Mouse (Mus musculus) hematopoietic stem cell, adult 5-6 weeks (primary cell): ENCODE results near the gene Krt17. TPM values are rescaled to one million over a fixed set of nuclear protein-coding genes. Genes with fewer than 3 reads are reported as not detected.
"Not testable (repeated sequence)": the region's sequence is repeated elsewhere in the genome, so short reads cannot be mapped to it uniquely, and the experiment has no call there.

Experiments
- ATAC-seq, 2 experiments: fragments of 125-278 bp in 1 of 2; replicated peaks in 1 of 2; 2 replicates each; pipeline ENCODE4 v1.8.0; 2016 to 2017; ENCODE audit warnings: inconsistent platforms in 2 of 2, mild to moderate bottlenecking in 2 of 2, moderate number of reproducible peaks in 2 of 2, low read depth in 1 of 2, moderate TSS enrichment in 1 of 2; ENCODE audit not compliant: low FRiP score in 2 of 2, poor library complexity in 2 of 2, severe bottlenecking in 2 of 2, insufficient read depth in 1 of 2, low TSS enrichment in 1 of 2
- total RNA-seq: library from RNA; stranded (forward); fragments of 172-1452, 232-1000 nt; gene quantifications from 2 replicates; pipeline ENCODE4 v1.2.3, GENCODE M21; 2017

Krt17 gene
- total RNA-seq: 0.44 TPM in 1 of 2 replicates, not detected in the other

DNA sequence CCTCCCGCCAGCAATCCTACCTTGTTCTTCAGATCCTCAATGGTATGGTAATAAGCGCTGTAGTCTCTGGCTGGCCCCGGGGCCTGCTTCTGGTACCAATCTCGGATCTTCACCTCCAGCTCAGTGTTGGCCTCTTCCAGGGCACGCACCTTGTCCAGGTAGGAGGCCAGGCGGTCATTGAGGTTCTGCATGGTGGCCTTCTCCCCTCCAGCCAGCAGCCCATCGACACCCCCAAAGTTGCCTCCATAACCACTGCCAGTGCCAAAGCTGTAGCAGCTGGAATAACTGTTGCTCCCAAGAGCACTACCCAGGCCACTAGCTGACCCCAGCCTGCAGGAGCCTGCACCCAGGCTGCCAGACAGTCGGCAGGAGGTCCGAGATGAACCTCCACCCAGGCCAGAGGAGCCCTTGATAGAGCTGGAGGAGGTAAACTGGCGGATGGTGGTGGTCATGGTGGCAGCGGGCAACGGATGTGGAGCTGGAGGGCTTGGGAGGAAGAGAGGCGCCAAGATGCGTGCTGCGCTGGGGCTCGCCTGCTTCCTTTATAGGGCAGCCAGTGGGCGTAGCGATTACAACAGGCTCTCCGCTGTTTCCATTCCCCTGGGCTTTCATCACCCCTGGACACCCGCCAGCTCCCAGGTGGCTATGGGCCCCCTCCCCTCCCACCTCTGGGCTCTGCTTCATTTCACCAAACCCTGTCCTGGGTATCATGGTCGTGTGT lies at the start of gene Krt17:
Krt17 (minus strand) TSS at position 516 of the 721 bp plus-strand sequence.
- no peak for ATAC-seq

DNA sequence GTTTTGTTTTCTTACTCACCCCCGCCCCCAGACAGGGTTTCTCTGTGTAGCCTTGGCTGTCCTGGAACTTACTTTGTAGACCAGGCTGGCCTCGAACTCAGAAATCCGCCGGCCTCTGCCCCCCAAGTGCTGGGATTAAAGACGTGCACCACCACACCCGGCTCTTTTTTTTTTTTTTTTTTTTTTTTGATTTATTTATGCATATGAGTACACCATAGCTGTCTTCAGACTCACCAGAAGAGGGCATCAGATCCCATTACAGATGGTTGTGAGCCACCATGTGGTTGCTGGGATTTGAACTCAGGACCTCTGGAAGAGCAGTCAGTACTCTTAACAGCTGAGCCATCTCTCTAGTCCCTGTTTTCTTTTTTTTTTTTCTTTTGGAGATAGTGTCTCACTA lies 47.8 kb upstream of the Krt17 start:
- ATAC-seq: not testable (repeated sequence)

DNA sequence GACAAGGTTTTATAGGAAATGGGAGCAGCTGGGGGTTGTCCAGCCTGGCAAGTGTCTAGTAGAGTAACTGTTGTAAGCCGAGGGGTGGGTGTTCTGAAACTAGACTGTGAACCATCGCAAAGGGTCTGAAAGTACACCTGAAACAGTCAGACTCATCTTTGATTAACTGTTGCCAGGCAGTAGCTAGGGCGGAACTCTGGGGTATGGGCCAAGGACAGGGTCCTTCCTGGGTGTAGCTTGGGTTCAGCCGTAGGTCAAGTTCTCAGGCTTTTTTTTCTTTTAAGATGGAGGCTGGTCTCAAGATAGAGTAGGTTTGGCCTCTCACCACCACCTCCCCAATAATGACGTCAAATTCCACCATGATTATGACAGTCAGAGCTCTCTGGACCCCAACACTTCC lies 47.1 kb upstream of the Krt17 start:
- ATAC-seq: no peak

DNA sequence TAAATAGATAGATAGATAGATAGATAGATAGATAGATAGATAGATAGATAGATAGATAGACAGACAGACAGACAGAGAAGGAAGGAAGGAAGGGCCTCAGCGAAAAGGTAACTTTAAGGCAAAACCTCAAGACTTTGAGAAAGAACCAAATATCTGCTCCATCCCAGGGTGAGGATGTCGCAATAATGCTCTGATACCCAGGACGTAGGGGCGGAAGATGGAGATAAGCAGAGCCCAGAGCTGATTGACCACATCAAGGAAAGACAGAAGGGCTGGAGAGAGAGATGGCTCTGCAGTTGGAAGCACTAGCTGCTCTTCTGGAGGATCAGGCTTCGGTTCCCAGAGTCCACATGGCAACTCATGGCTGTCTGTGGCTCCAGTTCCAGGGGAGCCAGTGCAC lies 40.5 kb upstream of the Krt17 start:
- ATAC-seq: no peak

DNA sequence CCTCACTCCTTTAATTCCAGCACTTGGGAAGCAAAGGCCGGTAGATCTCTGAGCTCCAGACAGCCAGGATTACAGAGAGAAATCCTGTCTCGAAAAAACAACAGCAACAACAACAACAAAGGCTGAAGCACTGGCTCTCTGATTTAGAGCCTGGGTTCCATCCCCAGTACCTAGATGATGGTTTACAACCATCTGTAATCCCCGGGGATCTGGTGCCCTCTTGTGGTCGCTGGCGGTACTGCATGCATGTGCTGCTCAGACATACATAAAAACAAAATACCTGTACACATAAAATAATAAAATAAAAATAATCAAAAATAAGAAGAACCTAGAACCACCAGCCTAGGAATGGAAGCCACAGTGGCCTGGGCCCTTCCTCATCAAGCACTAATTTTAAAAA lies 39.5 kb upstream of the Krt17 start:
- no peak for ATAC-seq

DNA sequence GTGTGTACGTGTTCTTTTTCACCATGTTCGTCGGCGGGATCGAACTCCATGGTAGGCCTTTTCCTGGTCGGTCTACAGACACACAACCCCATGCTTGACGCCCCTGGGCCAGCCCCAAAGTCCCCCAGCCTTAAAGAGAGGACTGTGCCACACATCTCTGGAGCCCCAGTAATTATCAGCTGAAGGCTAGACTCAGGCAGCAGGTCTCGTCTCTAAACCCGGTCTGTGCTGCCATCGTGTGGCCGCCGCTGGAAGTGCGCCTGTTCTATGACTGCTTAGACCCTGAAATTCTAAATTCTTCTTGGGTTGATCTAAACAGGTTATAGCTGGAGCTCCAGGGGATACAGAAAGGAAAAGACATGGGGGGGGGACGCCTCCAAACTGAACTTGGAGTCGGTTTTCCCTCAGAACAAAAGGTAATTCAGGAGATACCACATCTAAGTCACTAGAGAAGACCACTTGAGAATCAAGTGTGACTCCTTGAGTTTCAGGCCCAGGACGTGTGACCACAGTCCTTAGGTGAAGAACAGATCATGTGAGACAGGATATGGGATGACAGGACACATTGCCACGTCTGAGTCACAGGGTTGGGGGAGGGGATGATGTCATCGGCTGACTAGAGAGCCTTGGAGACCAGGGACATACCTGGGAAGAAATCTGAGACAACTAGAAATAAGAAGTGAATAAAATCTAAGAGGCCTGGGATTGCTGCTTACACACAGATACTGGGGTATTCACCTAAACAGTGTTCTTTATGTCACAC lies 37.6 kb upstream of the Krt17 start:
- ATAC-seq: peak; percentile 54 to 72; a peak in 3 of 4 replicates

DNA sequence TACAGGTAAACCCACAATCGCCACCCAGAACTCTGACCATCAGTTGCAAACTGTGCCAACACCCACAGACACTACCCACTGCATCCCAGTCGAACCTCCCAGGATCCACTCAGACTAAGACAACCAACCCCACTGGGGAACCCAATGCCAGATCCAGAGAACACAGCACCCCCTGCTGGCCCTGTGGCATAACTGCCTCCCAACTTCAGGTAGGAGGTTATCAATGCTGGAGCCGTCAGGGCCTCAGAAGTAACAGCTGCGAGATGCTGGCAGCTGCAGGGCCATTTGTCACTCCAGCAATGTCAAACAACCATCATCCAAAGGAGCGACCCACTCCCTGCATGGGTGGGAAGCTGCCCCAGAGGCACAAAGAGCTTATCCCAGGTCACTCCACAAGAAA lies 37.0 kb upstream of the Krt17 start:
- peak; percentile 26 to 37; a peak in 2 of 4 replicates for ATAC-seq

DNA sequence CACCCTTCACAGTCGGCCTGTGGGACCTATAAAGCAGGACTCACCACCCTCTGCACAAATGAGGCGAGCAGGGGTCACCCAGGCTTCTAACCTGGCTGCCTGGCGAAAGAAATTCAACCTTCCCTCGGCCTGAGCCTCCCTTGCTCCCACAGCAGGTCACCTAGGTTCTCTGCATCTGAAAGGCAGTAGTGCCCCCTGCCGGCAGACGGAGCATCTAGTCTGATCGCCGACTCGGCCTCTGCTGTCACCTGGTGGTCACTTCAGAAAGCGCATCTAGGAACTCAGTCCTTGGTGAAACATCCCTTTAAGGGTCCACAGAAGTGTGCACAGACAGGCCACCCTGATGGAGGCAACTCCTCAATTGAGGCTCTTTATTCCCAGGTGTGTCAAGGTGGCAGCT lies 34.5 kb upstream of the Krt17 start:
- peak; percentile 75 to 79 for ATAC-seq

DNA sequence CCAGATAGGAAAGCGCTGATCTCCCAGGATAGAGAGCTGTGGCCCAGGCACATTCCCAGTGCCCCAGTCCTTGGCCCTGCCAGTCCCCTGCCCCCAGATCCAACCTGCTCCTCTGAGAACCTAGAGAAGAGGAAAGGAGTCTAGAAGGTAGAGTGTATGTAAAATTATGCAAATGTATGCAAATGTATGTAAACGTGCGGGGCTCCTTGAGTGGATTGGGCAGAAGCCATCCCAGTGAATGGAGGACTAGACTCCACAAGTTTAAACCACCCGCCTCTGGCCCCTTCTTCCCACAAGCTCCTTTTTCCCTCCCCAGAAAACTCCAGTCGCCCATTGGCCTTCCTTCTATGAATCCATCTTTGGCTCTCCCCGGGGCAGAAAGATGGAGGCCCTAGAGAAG lies 32.1 kb upstream of the Krt17 start:
- ATAC-seq: no peak

DNA sequence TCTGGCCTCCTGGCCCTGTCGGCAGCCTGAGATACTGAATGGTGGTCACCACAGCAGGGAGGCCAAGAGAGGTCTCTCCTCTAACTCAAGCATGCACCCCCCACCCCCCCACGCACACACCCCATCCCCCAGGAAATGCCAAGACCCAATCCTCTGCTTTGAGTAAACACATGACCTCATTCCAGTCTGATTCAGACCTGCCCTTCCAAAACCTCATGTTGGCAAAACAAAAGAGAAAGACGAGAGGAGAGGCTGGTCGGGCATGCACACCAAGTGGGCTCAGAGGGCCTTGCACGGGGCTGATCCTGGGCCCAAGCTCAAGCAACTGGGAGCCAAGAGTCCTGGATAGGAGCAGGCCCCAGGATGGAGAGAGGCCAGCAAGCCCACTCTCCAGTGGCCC lies 29.4 kb upstream of the Krt17 start:
- ATAC-seq: no peak

DNA sequence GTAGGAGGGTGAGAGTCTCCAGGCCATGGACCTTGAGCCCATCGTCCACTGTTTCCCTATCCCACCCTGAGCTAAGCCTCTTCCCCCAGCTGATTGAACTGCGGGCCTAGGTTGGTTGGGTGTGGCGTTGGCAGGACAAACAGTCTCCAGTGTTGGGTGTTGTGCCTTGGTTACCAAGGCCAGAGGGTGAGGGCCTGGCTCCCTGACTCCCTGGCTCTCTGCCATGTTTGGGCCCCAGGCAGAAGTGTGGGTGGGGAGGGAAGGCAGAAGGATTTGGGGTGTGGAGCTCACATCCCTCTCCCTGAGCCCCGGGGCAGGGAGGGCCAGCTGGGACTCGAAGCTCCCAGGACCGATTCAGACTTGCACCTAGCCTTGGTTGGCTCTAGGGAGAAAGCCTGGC lies 28.1 kb upstream of the Krt17 start:
- no peak for ATAC-seq

DNA sequence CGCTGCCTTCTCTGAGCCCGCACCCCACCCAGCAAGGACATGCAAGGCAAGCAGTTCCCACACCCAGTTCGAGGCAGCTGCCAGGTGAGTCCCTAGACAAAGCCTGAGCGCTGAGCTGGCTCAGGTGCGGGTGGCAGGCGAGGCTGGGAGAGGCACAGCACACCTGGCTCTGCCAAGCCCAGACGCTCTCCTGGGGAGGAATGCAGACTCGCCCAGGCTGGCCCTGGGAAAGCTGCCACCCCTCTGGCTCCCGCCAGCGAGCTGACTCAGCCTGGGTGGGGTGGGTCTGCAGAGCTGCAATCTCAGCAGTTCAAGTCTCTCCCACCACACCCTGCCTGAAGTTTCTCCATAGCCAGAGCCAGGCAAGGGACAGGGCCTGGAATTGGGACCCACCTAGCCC lies 26.2 kb upstream of the Krt17 start:
- no peak for ATAC-seq

DNA sequence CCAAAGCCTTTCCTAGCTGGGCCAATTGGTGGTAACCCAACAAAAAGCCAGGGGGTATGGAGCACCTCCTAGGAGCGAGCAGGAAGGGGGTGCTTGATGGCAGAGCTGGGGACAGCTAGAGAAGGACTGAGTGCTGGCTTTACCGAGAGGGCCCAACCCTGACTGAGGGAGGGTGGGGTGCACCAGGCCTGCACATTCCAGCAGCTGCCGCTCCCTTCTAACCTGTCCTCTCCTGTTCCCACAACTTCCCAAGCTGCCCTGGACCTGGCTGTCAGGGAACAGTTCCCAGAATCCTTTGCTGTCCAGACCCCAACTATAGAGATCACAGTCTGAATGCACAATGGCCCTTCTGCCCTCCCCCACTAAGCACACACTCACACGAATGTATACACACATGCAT lies 24.2 kb upstream of the Krt17 start:
- ATAC-seq: no peak

DNA sequence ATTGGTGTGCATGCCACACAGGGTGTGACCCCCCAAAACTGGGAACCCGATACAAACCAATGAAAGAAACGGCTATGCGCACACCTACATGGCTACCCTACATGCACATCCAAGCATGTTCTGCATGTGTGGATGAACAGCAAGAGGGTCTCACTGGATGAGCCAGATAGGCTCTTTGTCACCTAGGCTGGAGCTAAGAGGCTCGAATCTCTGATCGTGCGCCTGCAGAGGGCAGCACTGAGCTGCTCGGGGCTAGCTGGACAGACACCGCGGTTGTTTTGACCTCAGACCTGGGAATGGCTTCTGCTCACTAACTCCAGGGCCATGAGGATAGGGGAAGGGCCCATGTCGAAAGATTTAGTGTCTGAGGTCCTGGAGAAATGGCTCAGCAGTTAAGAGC lies 21.7 kb upstream of the Krt17 start:
- ATAC-seq: peak; percentile 60 to 70; a peak in 3 of 4 replicates

DNA sequence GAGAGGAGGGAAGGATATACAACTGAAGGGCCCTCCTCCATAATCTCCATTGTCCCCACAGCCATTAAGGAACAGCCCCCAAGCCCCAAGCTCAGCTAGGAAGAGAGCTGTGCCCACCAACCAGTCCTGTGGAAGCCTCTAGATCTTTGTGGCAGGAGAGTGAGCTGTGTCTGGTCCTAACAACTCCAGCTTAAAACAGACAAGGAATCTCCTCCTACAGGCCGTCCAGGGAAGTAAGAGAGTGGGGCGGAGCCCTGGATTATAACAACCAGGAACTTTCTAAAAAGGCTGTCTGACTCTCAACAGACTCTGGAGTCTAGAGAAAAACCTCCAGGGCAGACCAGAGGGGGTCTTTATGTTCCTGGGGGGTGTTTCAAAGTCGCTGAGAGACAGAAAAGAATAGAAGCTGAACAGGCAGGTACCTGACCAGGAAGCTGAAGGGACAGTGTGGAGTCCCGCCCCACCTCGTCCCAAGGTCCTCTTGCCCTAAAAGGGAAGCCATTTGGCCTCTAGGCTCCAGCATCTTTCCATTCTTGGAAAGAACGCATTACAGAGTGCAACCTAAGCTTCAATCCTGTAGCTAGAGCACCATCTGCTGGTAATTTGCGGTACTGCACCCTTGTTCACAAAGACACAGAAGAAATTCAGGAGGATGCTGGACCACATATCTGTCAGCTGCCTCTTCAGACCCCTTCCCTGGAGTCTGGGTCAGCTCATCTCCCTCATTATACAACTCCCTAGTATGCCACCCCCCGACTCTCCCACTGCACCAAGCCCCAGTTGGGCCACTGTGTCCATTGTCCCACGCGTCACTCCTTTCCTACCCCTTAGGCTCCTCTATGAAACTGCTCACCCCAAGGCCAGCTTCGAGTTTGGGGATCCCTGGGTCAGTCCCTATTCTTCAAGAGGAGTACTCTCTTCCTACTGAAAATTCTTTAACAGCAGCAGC lies 21.0 kb upstream of the Krt17 start:
- peak; percentile 36 to 70; a peak in 2 of 4 replicates for ATAC-seq

DNA sequence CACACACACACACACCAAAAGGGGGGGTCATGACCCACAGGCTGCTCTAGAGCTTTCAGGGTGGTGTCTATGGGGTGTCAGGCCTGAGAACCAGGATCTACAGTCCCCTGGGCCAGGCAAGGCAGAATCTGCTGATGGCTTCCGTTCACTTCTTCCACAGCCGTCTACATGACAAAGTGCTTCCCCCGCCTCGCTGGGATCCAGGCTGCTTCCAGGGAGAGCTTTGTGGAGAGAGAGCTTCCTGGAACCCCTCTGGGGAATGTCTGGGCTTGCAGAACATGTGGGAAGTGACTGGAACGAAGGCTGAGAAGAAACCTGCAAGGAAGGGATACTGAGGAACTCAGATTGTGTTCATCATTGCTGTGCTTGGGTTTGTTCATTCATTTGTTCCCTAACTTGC lies 17.9 kb upstream of the Krt17 start:
- no peak for ATAC-seq

DNA sequence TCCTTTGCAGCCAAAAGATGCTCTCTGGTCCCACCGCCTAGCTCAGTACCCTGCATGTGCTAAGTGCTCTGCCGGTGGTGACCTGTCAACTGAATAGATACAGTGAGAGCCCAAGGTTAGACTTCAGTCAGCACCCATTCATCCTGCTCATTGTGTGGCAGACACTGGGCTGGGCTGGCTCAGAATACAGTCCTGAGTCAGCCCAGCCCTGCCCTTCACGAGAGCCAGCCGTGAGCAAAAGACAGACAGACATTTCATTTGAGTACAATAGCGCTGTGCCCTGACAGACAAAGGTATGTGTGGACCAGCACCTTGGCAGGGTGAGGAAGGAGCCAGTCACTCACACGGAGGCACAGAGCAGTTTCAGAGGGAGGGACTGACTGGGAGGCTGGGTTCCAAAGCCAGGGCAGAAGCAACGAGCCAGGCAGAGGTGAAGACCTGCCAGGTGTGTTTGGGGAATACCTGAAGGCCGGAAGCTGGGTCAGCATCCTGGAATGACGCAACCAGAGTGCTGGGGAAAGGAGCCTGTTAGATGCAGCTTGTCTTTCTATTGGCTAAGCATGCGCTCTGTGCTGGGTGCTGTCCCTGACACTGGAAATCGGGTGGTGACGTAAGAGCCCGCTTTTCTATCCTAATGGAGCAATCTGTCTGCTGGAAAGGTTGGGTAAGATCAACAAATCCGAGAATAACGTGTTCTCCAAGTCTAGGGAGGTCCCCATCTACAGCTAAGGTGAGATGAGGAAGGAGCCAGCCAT lies 17.1 kb upstream of the Krt17 start:
- ATAC-seq: no peak
